Mouse (Mus musculus) G1E (cell line): Measurements from ENCODE around the gene Slc22a3. TPM values are rescaled to one million over a fixed set of nuclear protein-coding genes. Genes with fewer than 3 reads are reported as not detected.

Source experiments
- ATAC-seq: 2 replicates; pipeline ENCODE4 v1.8.0; 2016; ENCODE audit warnings: mild to moderate bottlenecking; ENCODE audit not compliant: insufficient number of reproducible peaks, poor library complexity, low FRiP score, severe bottlenecking; ENCODE audit errors: extremely low read depth
- DNase-seq: peaks from one replicate; pipeline ENCODE4 v3.0.0; 2012; ENCODE audit warnings: low spot score
- H3K27me3 ChIP-seq: 2 replicates; pipeline ENCODE4 v1.6.1; 2012; ENCODE audit warnings: mild to moderate bottlenecking, low read length, inconsistent platforms; ENCODE audit not compliant: insufficient read depth
- H3K36me3 ChIP-seq: replicated peaks from 2 replicates; pipeline ENCODE3; 2012; ENCODE audit warnings: mild to moderate bottlenecking, inconsistent platforms
- H3K4me1 ChIP-seq: 2 replicates; pipeline ENCODE4 v1.6.1; 2012; ENCODE audit warnings: low read depth, low read length, inconsistent platforms, mixed read lengths; ENCODE audit not compliant: insufficient read depth
- H3K4me3 ChIP-seq: 2 replicates; pipeline ENCODE4 v1.5.1; 2012; ENCODE audit warnings: low read depth, mild to moderate bottlenecking, inconsistent platforms, low read length, moderate library complexity, mixed read lengths
- H3K9me3 ChIP-seq: replicated peaks from 2 replicates; pipeline ENCODE4 v1.6.1; 2012; ENCODE audit warnings: inconsistent platforms
- CTCF ChIP-seq: IDR thresholded peaks from 2 replicates; pipeline ENCODE4 v1.5.1; 2012; ENCODE audit warnings: low read depth, low read length, inconsistent platforms, mixed read lengths
- GATA1 ChIP-seq: IDR thresholded peaks from 2 replicates; pipeline ENCODE4 v1.6.1; 2012; ENCODE audit warnings: borderline replicate concordance, low read length, inconsistent platforms, mixed read lengths
- GATA2 ChIP-seq: IDR thresholded peaks from 2 replicates; pipeline ENCODE4 v1.6.1; 2012; ENCODE audit warnings: low read depth, low read length, inconsistent platforms, borderline replicate concordance
- POLR2AphosphoS5 ChIP-seq: IDR thresholded peaks from 2 replicates; pipeline ENCODE4 v1.6.1; 2012; ENCODE audit warnings: low read depth, low read length, inconsistent platforms; ENCODE audit not compliant: insufficient replicate concordance
- TAL1 ChIP-seq: conservative IDR thresholded peaks from 2 replicates; pipeline ENCODE4 v1.6.1; 2012; ENCODE audit warnings: low read depth, low read length, inconsistent platforms, mixed read lengths
- polyA plus RNA-seq: library from polyadenylated mRNA; stranded (reverse); fragments of >175 nt; gene quantifications from 2 replicates; pipeline ENCODE4 v1.2.3, GENCODE M21; 2012
- total RNA-seq, 2 experiments: library from RNA; stranded (forward) in 1 of 2; stranded (reverse) in 1 of 2; fragments of 200-1000 nt in 1 of 2; fragments of >200 nt in 1 of 2; fragmentation: Nextera tagmentation in 1 of 2; gene quantifications; 2 replicates each; pipeline ENCODE4 v1.2.3; 2014 to 2017

Gene Slc22a3
- total and polyA plus RNA-seq, 3 experiments: 0.02 to 0.27 TPM; not detected in 1

GRCm38 (mm10) chr17:12474509-12475083 lies 32.9 kb downstream of the Slc22a3 start:
- ATAC-seq: no peak

DNA sequence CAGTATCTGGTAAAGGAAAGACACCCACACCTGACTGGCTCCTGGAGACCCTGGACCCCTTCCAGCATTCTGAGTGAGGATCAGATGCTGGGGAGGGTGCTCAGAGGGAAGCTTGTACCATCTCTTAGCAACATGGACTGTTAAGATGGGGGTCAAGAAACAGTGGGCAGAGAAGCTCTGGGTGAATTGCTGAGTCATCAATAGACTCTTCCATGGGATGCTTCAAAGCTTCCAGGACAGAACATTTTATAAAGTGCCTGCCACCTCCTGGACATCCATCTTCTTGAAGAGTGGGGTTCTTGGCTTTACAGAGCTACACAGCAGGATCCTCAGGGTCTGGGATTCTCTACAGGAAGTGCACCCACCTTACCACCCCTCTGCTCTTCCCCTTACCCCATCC lies 35.0 kb downstream of the Slc22a3 start:
- Histone ChIP-seq H3K36me3 (no peaks in the 10 kb centered on the region), H3K4me1 (peaks cover 8% of the 10 kb centered on the region), H3K9me3 (no peaks in the 10 kb centered on the region), H3K4me3 (no peak overlapping the region), H3K27me3 (peaks cover 31% of the 10 kb centered on the region)
- TF ChIP-seq GATA2 (no peak), TAL1 (no peak), CTCF (no peak), POLR2AphosphoS5 (no peak), GATA1 (no peak)
- ATAC-seq (no peak), DNase-seq (no peak)

More at GRCm38 (mm10) chr17:12474509-12475083, 32.9 kb downstream of the Slc22a3 start:
- Histone ChIP-seq H3K4me3 (no peak overlapping the region), H3K27me3 (peaks cover 24% of the 10 kb centered on the region), H3K4me1 (peaks cover 11% of the 10 kb centered on the region), H3K9me3 (no peaks in the 10 kb centered on the region), H3K36me3 (no peaks in the 10 kb centered on the region)
- TF ChIP-seq CTCF (no peak), GATA2 (no peak), GATA1 (no peak), POLR2AphosphoS5 (no peak), TAL1 (no peak)
- no peak for DNase-seq

DNA sequence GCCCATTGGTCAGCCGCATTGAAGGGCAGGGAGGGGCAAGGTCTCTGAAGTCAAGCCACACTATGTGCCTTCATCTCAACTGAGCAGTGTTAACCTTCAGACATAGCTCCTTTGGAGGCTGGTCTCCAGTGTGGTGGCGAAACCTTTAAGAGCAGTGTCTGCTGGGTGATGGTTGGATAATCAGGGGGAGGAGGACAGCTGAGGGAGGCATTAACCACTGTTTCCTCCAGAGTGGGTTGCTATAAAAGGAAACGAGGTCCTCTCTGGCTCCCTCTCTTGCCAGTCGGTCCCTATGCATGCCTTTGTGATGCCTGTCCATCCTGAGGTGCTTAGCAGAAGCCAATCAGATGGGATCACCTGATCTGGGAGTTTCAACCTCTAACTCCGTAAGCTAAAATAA lies 38.8 kb downstream of the Slc22a3 start:
- Histone ChIP-seq H3K4me3 (no peak overlapping the region), H3K4me1 (peaks cover 5% of the 10 kb centered on the region; the same call in 1 of the 2 replicates), H3K27me3 (peaks cover 33% of the 10 kb centered on the region), H3K9me3 (no peaks in the 10 kb centered on the region), H3K36me3 (no peaks in the 10 kb centered on the region)
- TF ChIP-seq POLR2AphosphoS5: no peak
- no peak for TF ChIP-seq TAL1
- no peak for TF ChIP-seq GATA1
- no peak for TF ChIP-seq GATA2
- TF ChIP-seq CTCF: no peak
- no peak for DNase-seq
- ATAC-seq: no peak

GRCm38 (mm10) chr17:12467642-12468041 lies 39.9 kb downstream of the Slc22a3 start:
- Histone ChIP-seq H3K36me3 (no peaks in the 10 kb centered on the region), H3K27me3 (peaks cover 29% of the 10 kb centered on the region), H3K4me1 (peaks cover 8% of the 10 kb centered on the region), H3K4me3 (no peak overlapping the region), H3K9me3 (no peaks in the 10 kb centered on the region)
- TF ChIP-seq TAL1 (no peak), POLR2AphosphoS5 (no peak), GATA1 (no peak), GATA2 (no peak), CTCF (no peak)
- no peak for ATAC-seq
- no peak for DNase-seq

DNA sequence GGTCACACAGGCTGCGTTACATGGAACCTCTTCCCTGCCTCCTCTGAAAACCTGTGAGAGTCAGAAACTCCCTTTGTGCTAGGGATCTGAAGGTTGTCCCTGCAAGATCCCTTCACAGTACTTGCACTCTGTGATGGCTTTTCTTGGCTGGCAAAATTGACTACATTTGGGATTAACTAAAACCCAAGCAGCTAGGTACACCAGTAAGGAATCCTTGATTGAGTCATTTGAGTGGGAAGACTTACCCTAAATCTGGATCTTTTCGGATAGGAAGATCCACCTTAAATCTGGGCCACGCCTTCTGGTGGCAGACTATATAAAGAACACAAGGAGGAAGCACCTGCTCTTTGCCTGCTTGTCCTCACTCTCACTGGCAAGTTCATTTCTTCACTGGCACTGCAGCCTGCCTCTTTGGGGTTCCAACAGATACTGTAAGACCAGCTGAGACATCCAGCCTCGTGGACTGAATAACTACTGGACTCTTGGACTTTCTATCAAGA lies 41.0 kb downstream of the Slc22a3 start:
- 0 out of 2 replicates have a peak, but pooled peaks cover under 1% of the 10 kb centered on the region for H3K9me3 ChIP-seq
- no peak overlapping the region for H3K4me3 ChIP-seq
- no peak for TF ChIP-seq GATA2
- no peak for TF ChIP-seq CTCF
- no peak for TF ChIP-seq POLR2AphosphoS5
- TF ChIP-seq GATA1: no peak
- TF ChIP-seq TAL1: no peak
- peaks cover 25% of the 10 kb centered on the region for H3K27me3 ChIP-seq
- H3K36me3 ChIP-seq: no peaks in the 10 kb centered on the region
- H3K4me1 ChIP-seq: peaks cover 5% of the 10 kb centered on the region; the same call in 1 of the 2 replicates
- ATAC-seq (no peak), DNase-seq (no peak)

DNA sequence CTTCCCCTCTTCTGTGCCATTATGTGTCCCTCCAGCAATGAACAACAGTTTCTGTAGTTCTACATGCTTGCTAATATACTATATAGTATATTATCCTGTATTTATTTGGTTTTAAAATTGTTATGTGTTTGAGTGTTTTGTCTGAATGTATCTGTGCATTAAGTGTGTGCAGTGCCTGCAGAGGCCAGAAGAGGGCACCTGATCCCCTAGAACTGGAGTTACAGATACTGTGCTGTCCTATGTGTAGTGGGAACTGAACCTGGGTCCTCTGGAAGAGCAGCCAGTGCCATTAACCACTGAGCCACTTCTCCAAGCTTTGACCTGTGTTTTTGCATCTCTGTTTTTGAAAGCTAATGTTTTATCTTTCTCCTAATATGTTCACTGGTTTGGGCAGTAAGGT lies 46.3 kb downstream of the Slc22a3 start:
- no peak for ATAC-seq
- no peak for DNase-seq
- TF ChIP-seq POLR2AphosphoS5 (no peak), GATA2 (no peak), GATA1 (no peak), CTCF (no peak), TAL1 (no peak)
- H3K9me3 ChIP-seq: peaks cover 5% of the 10 kb centered on the region; the same call in 1 of the 2 replicates
- peaks cover 7% of the 10 kb centered on the region for H3K4me1 ChIP-seq
- no peak overlapping the region for H3K4me3 ChIP-seq
- H3K36me3 ChIP-seq: no peaks in the 10 kb centered on the region
- H3K27me3 ChIP-seq: peaks cover 3% of the 10 kb centered on the region
